12 mouse cellular contexts compared by ENCODE assay signal in the genomic region with DNA sequence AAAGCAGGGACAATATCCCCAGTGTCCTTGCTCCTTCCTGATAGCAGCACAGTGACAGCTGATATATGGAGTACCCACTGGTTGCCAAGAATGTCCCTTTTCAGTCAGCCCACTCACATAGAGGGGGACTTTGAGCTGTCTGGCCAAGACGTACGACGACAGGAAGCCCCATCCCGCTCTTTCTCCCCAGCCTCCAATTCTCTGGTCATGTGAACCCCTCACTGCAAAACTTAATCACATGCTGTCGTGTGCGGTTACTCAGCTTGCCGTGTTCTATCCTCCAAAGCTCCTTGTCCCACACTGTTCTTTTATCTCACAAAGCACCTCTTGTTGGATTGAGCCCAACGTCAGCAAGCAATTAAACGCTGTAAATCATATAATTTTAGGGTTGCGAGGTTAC.
DNase-seq lines count a peak whose midpoint lies in the region; ATAC-seq lines count a peak whose summit lies in the region.
"Had no signal": no experiment of that assay in that cellular context is flagged by ENCODE, and none has a peak within 500 bp of the region (broad histone marks: within the 10 kb centered on the region; RNA-seq: fewer than 3 reads in every experiment).

No protein-coding gene starts in this region.

- WGBS in intestine, embryonic 15.5 days, result 35% methylated on average over 10 of the region's 10 CpGs
- WGBS in neural tube, embryonic 12.5 days, result 24% methylated on average over 10 of the region's 10 CpGs

- H3K36me3 ChIP-seq in intestine, embryonic 15.5 days, result no peaks in the 10 kb centered on the region
- no peaks in the 10 kb centered on the region for H3K36me3 ChIP-seq in neural tube, embryonic 12.5 days
- H3K36me3 ChIP-seq: liver, embryonic 13.5 days had no signal

- peak; percentile 74 for ATAC-seq in intestine, embryonic 15.5 days
- peak; percentile 90 for ATAC-seq in neural tube, embryonic 12.5 days (ENCODE audit: low FRiP score, low read depth)

- H3K4me1 ChIP-seq in intestine, embryonic 15.5 days (replicated peaks), result no peaks in the 10 kb centered on the region
- peaks cover 8% of the 10 kb centered on the region; the same call in 1 of the 2 replicates for H3K4me1 ChIP-seq in neural tube, embryonic 12.5 days
- H3K4me1 ChIP-seq: liver, embryonic 13.5 days; megakaryocyte, embryonic 14.5 days had no signal

- H3K9me3 ChIP-seq in intestine, embryonic 15.5 days, result no peaks in the 10 kb centered on the region
- no peaks in the 10 kb centered on the region for H3K9me3 ChIP-seq in neural tube, embryonic 12.5 days
- H3K9me3 ChIP-seq: liver, embryonic 13.5 days; megakaryocyte, embryonic 14.5 days had no signal

- H3K27ac ChIP-seq in intestine, embryonic 15.5 days, result no peak overlapping the region
- no peak overlapping the region for H3K27ac ChIP-seq in neural tube, embryonic 12.5 days
- H3K27ac ChIP-seq: liver, embryonic 13.5 days had no signal

- intact Hi-C loops in left cerebral cortex, postnatal 4 days (cut with DNase I), result no loop called here
- intact Hi-C loops in left cerebral cortex, postnatal 25 days (cut with DNase I), result no loop called here
- intact Hi-C loops in left cerebral cortex, postnatal 36 days (cut with DNase I), result no loop called here
- intact Hi-C loops in gastrocnemius, postnatal 36 days (cut with DNase I), result no loop called here

- H3K9ac ChIP-seq in intestine, embryonic 15.5 days, result no peak overlapping the region
- H3K9ac ChIP-seq in neural tube, embryonic 12.5 days, result no peak overlapping the region
- H3K9ac ChIP-seq: liver, embryonic 13.5 days had no signal

- peak; percentile 14 for DNase-seq in adrenal gland, postnatal 14 days
- DNase-seq in adrenal gland, postnatal 36 days, result no peak
- DNase-seq in left cerebral cortex, postnatal 4 days, result peak; percentile 1
- no peak for DNase-seq in left cerebral cortex, postnatal 25 days (ENCODE audit: low spot score in 2 of 2)
- DNase-seq in left cerebral cortex, postnatal 36 days (ENCODE audit: low spot score in 2 of 2), result no peak
- no peak for DNase-seq in gastrocnemius, postnatal 36 days
- DNase-seq: cerebellum, adult 9-11 months; gastrocnemius, postnatal 14 days; liver, embryonic 13.5 days had no signal

- H3K4me2 ChIP-seq in intestine, embryonic 15.5 days (replicated peaks), result no peak overlapping the region; the same call in 1 of the 2 replicates
- no peak overlapping the region for H3K4me2 ChIP-seq in neural tube, embryonic 12.5 days (replicated peaks)
- H3K4me2 ChIP-seq: liver, embryonic 13.5 days had no signal

- no peaks in the 10 kb centered on the region for H3K27me3 ChIP-seq in intestine, embryonic 15.5 days (replicated peaks)
- no peaks in the 10 kb centered on the region for H3K27me3 ChIP-seq in neural tube, embryonic 12.5 days (replicated peaks)
- H3K27me3 ChIP-seq: liver, embryonic 13.5 days; megakaryocyte, embryonic 14.5 days had no signal

- H3K4me3 ChIP-seq in intestine, embryonic 15.5 days (replicated peaks), result no peak overlapping the region
- H3K4me3 ChIP-seq in neural tube, embryonic 12.5 days, result no peak overlapping the region
- H3K4me3 ChIP-seq: liver, embryonic 13.5 days; megakaryocyte, embryonic 14.5 days had no signal

Comparison
In these comparisons a context has a peak if more than half of its experiments do, and no peak if none do; other contexts are left out.
1. DNase-seq: peak in adrenal gland, postnatal 14 days (single experiment) and left cerebral cortex, postnatal 4 days (single experiment); none in adrenal gland, postnatal 36 days (0 of 2), left cerebral cortex, postnatal 25 days (0 of 2), left cerebral cortex, postnatal 36 days (0 of 2) and gastrocnemius, postnatal 36 days (0 of 2).